Mouse (Mus musculus) bone marrow macrophage, adult 2 months (primary cell): ENCODE measurements at regions not wholly inside any gene's neighbourhood (a gene's known extent, or its start where the extent isn't known, plus 50 kb on each side); places are given as distances from the start of the nearest gene placed in this dataset.

Experiments
- H3K27ac ChIP-seq: 2 replicates; pipeline ENCODE4 v1.5.1; 2012; ENCODE audit warnings: low read depth, low read length; ENCODE audit not compliant: insufficient read depth
- H3K4me1 ChIP-seq: 2 replicates; pipeline ENCODE4 v1.6.1; 2012; ENCODE audit warnings: low read length; ENCODE audit not compliant: control insufficient read depth, insufficient read depth
- H3K4me3 ChIP-seq: 2 replicates; pipeline ENCODE4 v1.5.1; 2012; ENCODE audit warnings: mild to moderate bottlenecking, low read length, moderate library complexity; ENCODE audit not compliant: insufficient read depth
- CTCF ChIP-seq: IDR thresholded peaks from 2 replicates; pipeline ENCODE4 v1.5.1; 2012; ENCODE audit warnings: low read depth, mild to moderate bottlenecking, low read length, moderate library complexity
- POLR2A ChIP-seq: IDR thresholded peaks from 2 replicates; pipeline ENCODE4 v1.6.1; 2012; ENCODE audit warnings: mild to moderate bottlenecking, low read depth, low read length, borderline replicate concordance

DNA sequence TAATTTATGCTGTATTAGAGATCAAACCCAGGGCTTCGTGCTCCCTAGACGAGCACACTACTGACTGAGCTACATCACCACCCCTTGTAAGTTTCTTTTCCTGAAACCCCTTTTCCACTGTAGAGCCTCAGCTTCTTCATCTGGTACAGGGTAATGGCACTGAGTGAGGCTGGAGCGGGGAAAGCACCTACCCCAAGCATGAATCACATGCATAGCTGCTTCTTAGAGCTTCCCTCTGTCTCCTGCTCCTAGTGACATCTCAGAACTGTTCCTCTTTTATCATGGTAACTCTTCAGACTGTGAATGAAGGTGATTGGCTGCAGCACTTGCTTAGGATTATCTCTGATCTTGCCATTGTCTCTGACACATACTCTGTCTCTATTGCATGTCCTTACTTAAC, 182.8 kb downstream of the Icos start:
- no peak overlapping the region for H3K4me3 ChIP-seq
- TF ChIP-seq CTCF (no peak), POLR2A (no peak)
- H3K4me1 ChIP-seq, result no peaks in the 10 kb centered on the region
- no peak overlapping the region for H3K27ac ChIP-seq

DNA sequence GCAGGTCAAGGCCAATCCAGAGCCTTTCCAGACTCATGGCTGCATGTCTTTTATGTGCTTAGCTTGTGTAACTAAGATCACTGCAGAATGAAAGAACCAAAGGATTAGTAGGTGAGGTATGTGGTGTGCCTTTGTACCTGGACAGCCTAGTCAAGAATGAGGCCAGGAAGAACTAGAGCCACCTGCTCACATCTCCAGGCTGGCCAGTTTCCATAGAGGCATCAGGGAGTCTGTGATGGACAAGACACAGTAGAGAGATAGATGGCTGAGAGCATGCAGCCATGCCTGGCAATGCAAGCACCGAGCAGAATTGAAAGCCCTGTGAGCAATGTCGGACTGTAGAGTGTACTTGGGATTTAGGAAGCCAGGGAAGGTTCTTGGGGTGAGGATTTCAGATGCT, 186.5 kb downstream of the Icos start:
- no peak for TF ChIP-seq POLR2A
- TF ChIP-seq CTCF, result no peak
- no peaks in the 10 kb centered on the region for H3K4me1 ChIP-seq
- H3K4me3 ChIP-seq, result no peak overlapping the region
- no peak overlapping the region for H3K27ac ChIP-seq

DNA sequence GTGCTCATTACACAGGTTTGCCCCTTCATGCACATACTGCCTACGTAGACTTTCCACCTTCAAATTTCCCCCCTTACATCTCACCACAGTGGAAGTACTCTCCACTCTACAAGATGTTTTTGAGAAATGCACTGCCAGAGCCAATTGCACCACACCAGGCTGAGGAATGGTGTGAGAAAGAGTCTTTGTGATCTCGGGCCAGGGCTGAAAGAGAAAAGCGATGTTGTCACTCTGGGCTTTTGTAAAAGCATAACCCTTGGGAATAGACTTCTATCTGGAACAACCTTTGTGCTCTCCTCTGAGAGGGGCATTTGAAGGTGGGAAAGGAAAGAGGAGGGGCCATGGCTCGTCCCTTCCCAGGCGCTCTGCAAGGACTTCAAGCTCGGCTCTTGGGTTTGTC, 194.2 kb downstream of the Icos start:
- TF ChIP-seq POLR2A (no peak), CTCF (no peak)
- no peaks in the 10 kb centered on the region for H3K4me1 ChIP-seq
- no peak overlapping the region for H3K4me3 ChIP-seq
- H3K27ac ChIP-seq, result no peak overlapping the region

DNA sequence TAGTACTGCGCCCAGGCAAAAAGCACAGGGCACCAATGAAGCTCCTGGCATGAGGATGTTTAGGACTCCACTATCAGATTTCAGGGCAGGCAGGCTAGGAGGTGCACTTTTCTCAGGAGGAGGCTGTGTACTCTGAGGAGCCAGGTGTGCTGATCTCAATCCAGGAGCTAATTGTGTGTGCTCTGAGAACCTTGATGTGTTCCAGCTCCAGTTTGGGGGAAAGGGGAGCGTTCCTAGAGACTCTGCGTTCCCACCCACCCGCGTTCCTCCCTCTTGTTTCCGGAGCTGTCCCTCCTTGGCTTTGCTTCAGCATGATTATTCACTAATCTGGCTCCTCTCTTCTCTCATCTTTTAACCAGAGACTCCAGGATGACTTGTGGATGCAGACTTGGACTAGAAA, 195.2 kb downstream of the Icos start:
- Histone ChIP-seq H3K4me3 (no peak overlapping the region), H3K27ac (no peak overlapping the region), H3K4me1 (no peaks in the 10 kb centered on the region)
- TF ChIP-seq POLR2A (no peak), CTCF (no peak)

DNA sequence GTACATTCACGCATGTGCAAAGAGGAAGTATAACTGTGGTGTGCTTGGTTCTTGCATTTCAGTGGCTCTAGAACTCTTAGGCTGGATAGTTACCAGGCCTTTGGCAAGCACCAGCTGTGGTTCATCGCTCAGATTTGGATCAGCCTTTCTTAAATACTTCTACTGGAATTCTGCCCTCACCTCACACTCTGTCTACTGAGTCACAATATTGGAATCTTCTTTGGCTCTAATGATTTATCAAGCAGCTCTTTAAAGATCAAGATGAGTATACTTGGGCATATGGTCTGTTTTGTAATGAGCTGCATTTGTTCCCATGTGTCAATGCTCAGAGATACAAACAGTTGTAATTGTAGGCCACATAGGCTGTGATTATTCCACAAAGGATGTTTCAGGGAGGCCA, 197.5 kb downstream of the Icos start:
- H3K4me3 ChIP-seq, result no peak overlapping the region
- H3K4me1 ChIP-seq, result no peaks in the 10 kb centered on the region
- H3K27ac ChIP-seq, result no peak overlapping the region
- no peak for TF ChIP-seq CTCF
- no peak for TF ChIP-seq POLR2A

- no peak overlapping the region for H3K27ac ChIP-seq
- TF ChIP-seq CTCF (no peak), POLR2A (no peak)
- no peak overlapping the region for H3K4me3 ChIP-seq
- no peaks in the 10 kb centered on the region for H3K4me1 ChIP-seq
These were observed 201.7 kb downstream of the Icos start for GRCm38 (mm10) chr1:61179461-61179860.

- Histone ChIP-seq H3K27ac (no peak overlapping the region), H3K4me1 (no peaks in the 10 kb centered on the region), H3K4me3 (no peak overlapping the region)
- no peak for TF ChIP-seq POLR2A
- TF ChIP-seq CTCF, result peak; percentile 53; the same call in 1 of the 2 replicates
These were observed 203.5 kb downstream of the Icos start for GRCm38 (mm10) chr1:61181099-61181821.

DNA sequence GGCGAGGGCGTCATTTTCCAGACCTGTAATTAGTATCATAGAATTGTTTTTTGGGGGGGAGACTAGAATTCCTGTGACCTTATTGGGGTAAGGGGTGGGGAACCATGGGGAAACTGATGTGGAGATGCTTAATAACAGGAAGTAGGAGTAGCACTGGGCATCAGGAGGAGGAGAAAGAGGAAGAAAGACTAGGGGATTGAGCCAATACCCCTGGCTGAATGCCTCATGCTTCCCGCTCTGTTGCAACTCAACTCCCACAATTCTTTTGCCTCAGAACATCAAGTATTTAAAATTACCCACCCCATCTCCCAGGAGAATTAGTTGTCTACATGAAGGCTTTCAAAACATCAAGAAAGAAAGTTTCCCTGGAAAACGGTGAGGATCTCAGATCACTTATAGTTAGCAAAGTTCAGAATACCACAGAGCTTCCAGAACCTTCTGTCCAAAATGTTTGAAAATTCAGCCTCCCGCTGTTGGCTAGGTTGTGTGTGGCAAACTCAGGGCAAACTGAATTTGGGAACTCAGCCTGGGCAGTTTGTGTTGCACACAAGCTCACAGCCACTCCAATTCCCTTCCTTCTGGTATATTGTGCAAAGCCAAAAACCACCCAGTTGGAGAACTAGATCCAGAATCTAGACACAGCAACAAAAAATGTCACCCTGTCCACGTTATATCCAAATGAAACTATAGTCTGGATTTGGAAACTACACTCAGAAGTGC, 209.8 kb downstream of the Icos start:
- H3K4me1 ChIP-seq, result no peaks in the 10 kb centered on the region
- H3K27ac ChIP-seq, result no peak overlapping the region
- H3K4me3 ChIP-seq, result no peak overlapping the region
- TF ChIP-seq POLR2A (no peak), CTCF (no peak)

DNA sequence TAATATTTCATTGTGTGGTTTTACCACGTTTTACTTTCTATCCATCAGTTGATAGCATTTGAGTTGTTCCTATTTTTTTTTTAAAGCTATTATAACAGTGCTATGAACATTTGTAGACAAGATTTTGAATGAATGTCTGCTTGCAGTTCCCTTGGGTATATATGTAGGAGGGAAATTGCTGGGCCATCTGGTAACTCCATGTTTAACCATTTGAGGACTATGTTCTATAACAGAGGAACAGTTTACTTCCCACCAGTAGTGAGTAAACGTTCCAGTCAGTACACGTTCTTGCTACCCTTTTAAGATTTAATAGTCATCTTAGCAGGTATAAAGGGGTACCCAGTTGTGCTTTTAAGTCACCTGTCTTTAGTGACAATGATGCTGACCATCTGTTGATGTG, 213.2 kb downstream of the Icos start:
- Histone ChIP-seq H3K4me1 (no peaks in the 10 kb centered on the region), H3K4me3 (no peak overlapping the region)
- TF ChIP-seq CTCF (no peak), POLR2A (no peak)

DNA sequence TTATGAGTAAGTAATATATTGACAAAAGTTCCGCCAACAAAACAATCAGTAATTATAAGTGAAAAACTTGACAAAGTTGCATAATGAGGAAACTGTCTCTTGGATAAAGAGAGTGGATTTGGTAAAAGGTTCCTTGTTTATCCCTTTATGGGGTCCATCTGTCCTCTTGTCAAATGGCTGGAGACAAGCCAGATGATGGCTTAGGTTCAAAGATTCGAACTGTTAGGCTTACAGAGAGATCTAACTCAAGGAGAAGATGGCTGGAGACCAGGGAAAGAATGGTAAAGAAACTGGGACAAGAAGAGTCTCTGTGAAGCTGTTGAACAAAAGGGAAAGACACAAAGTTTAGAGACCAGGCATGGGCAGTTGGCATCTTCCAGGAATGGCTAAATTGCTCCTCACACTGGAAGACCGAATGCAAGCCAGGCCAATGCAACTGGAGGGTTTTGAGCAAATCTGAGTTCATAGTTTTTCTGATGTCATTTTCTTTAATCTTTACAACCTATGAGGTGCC, 220.9 kb downstream of the Icos start:
- TF ChIP-seq POLR2A, result no peak

More for the DNA sequence above, 213.2 kb downstream of the Icos start:
- H3K27ac ChIP-seq, result no peak overlapping the region

More for the DNA sequence above, 220.9 kb downstream of the Icos start:
- Histone ChIP-seq H3K4me3 (no peak overlapping the region), H3K4me1 (no peaks in the 10 kb centered on the region), H3K27ac (no peak overlapping the region)
